Mouse (Mus musculus): ENCODE measurements around the gene Clspn. TPM values are rescaled to one million over a fixed set of nuclear protein-coding genes. Genes with fewer than 3 reads are reported as not detected.

The Clspn gene
- polyA plus RNA-seq, 1 experiment from 2014 or later, result 32.6 TPM

DNA sequence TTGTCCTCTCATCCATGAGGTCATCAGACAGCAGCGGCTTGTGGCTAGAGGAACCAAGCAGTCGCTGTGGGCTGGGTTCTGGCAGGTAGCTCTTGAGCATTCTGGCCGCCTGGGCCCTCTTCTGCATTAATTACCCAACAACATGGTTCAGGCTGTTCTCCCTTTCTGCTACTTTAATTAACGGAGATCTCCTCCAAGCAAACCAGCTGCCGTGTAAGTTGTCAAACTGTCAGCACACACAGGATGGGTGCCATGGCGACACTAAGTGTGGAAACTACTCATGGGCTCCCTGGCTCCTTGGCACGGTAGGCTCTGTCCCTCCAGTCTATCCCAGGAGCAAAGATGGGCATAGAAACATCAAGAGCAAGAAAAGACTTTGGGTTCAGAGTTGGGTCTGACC lies 82.6 kb downstream of the Clspn start:
- Histone ChIP-seq H3K4me3 (replicated peaks) (no peak overlapping the region), H3K9ac (no peak overlapping the region), H3K4me1 (peaks cover 3% of the 10 kb centered on the region; the same call in 1 of the 2 replicates), H3K27me3 (peaks cover 14% of the 10 kb centered on the region; the same call in 1 of the 2 replicates), H3K36me3 (no peaks in the 10 kb centered on the region), H3K9me3 (replicated peaks) (no peaks in the 10 kb centered on the region), H3K27ac (replicated peaks) (no peak overlapping the region), H3K4me2 (replicated peaks) (no peak overlapping the region)
- no peak for ATAC-seq (ENCODE audit: insufficient number of reproducible peaks, low FRiP score, low TSS enrichment, low read depth)
- WGBS, result 66% methylated on average over 7 of the region's 7 CpGs

DNA sequence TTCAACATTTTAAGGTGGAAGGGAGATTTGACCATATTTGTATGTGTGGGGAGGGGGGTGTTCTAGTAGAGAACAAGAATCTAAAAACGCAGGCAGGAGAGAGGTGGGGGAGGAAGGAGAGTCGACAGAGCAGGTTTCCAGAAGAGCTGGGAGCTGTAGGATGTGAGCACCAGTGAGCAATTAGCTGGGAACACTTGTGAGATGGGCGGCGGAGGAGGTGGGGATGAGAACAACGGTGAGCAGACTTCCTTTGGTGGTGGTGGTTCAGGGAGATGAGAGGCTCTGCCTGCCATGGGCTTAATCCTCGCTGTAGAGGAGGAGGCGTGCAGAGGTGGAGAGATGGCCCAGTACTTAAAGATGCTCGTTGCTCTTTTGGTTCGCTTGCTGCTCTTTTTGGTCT lies 85.2 kb downstream of the Clspn start:
- H3K4me2 ChIP-seq (replicated peaks), result no peak overlapping the region
- H3K9ac ChIP-seq, result no peak overlapping the region
- H3K4me3 ChIP-seq (replicated peaks), result no peak overlapping the region
- no peaks in the 10 kb centered on the region for H3K9me3 ChIP-seq (replicated peaks)
- peaks cover under 1% of the 10 kb centered on the region; the same call in 1 of the 2 replicates for H3K27me3 ChIP-seq
- no peak for ATAC-seq (ENCODE audit: insufficient number of reproducible peaks, low FRiP score, low TSS enrichment, low read depth)
- H3K27ac ChIP-seq (replicated peaks), result no peak overlapping the region
- WGBS, result 42% methylated on average over 9 of the region's 9 CpGs
- H3K4me1 ChIP-seq, result no peaks in the 10 kb centered on the region
- no peaks in the 10 kb centered on the region for H3K36me3 ChIP-seq

Small RNAs within 50 kb of the gene (microRNA-seq; reads per million reads assigned to microRNA genes)
- gene Mir7119 (ENCODE audit: borderline number of aligned reads), result 0.52 reads per million

Other genes with a start within 250 kb of the Clspn start
- gene Adprhl2, start 235.2 kb upstream of the Clspn start, polyA plus RNA-seq (2015; fragmentation: Nextera tagmentation; extraction: Ambion mirVana), result 83.5 and 89.3 TPM in 2 replicates
- gene Tekt2, start 231.2 kb upstream of the Clspn start, polyA plus RNA-seq (2015; fragmentation: Nextera tagmentation; extraction: Ambion mirVana), result 18.4 and 26.5 TPM in 2 replicates
- 15.6 and 17.2 TPM in 2 replicates for gene Ago3, start 127.4 kb upstream of the Clspn start, polyA plus RNA-seq (2015; fragmentation: Nextera tagmentation; extraction: Ambion mirVana)
- 5.0 and 5.5 TPM in 2 replicates for gene Ago1, start 88.4 kb upstream of the Clspn start, polyA plus RNA-seq (2015; fragmentation: Nextera tagmentation; extraction: Ambion mirVana)
- gene Ago4, start 23.5 kb upstream of the Clspn start, polyA plus RNA-seq (2015; fragmentation: Nextera tagmentation; extraction: Ambion mirVana), result 3.1 and 3.2 TPM in 2 replicates
- gene 5730409E04Rik, start 52.9 kb downstream of the Clspn start, polyA plus RNA-seq (2015; fragmentation: Nextera tagmentation; extraction: Ambion mirVana), result 4.7 and 5.2 TPM in 2 replicates
- gene Psmb2, start 120.7 kb downstream of the Clspn start, polyA plus RNA-seq (2015; fragmentation: Nextera tagmentation; extraction: Ambion mirVana), result 431 and 455 TPM in 2 replicates
- 0.60 and 1.1 TPM in 2 replicates for gene Tfap2e, start 179.3 kb downstream of the Clspn start, polyA plus RNA-seq (2015; fragmentation: Nextera tagmentation; extraction: Ambion mirVana)
- 31.6 and 33.4 TPM in 2 replicates for gene Ncdn, start 196.5 kb downstream of the Clspn start, polyA plus RNA-seq (2015; fragmentation: Nextera tagmentation; extraction: Ambion mirVana)
- gene AU040320, start 196.6 kb downstream of the Clspn start, polyA plus RNA-seq (2015; fragmentation: Nextera tagmentation; extraction: Ambion mirVana), result 17.6 and 22.7 TPM in 2 replicates

Measured in embryonic facial prominence, embryonic 15.5 days (tissue).